Mouse (Mus musculus): Measurements from ENCODE around the gene Tmie.

GRCm38 (mm10) chr9:110856920-110857319 is 23.0 kb downstream of the Tmie start:
- TF ChIP-seq HCFC1 (IDR thresholded peaks at IDR 0.05; ENCODE audit: borderline replicate concordance, insufficient read depth, low read length) (no peak), ZNF384 (IDR thresholded peaks at IDR 0.05; ENCODE audit: low read depth, low read length) (no peak), MAFK (IDR thresholded peaks at IDR 0.05; ENCODE audit: insufficient read depth, low read depth, low read length) (no peak)
